Mouse (Mus musculus) megakaryocyte, embryonic 14.5 days (primary cell): ENCODE measurements around the gene Rtn4r.

Experiments used
- FLI1 ChIP-seq: IDR thresholded peaks from 2 replicates; pipeline ENCODE4 v1.6.1; 2012; ENCODE audit warnings: low read length, inconsistent platforms, mixed read lengths
- GATA1 ChIP-seq: IDR thresholded peaks from 3 replicates; pipeline ENCODE4 v1.6.1; 2012; ENCODE audit warnings: mixed read lengths, low read length, inconsistent platforms, borderline replicate concordance

- TF ChIP-seq GATA1, result no peak
- TF ChIP-seq FLI1, result no peak
These were observed 72.6 kb downstream of the Rtn4r start for GRCm38 (mm10) chr16:18200062-18200461.
